Mouse (Mus musculus): ENCODE data around the gene Rap1a.

GRCm38 (mm10) chr3:105735285-105735684 lies 65.9 kb downstream of the Rap1a start:
- TF ChIP-seq POLR2A (IDR thresholded peaks at IDR 0.05; ENCODE audit: borderline replicate concordance, insufficient read depth, low read length) (no peak), CTCF (IDR thresholded peaks at IDR 0.05; ENCODE audit: borderline replicate concordance, insufficient read depth, low read depth, low read length) (no peak)

Data from cerebellum, adult 2 months (tissue).